Comparison of ENCODE assay signal across 8 mouse cellular contexts in the genomic region with DNA sequence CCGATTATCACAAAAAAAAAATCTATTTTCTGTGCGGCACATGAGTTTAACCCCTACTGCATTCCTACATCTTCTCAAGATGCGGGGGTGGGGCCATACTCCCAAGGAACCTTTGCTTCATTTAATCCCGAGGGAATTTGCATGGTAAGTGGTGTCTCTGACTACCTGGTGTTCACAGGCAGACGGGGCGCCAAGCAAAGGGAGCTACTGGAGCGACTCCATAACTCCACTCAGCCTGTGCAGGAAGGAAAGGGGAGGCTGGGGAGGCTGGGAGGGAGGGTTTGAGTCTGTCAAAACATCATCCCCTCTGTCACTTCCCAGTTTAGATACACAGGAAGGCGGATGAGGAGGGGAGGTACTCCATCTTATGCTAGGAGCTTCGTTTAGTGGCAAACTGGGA.
DNase-seq lines count a peak whose midpoint lies in the region; ATAC-seq lines count a peak whose summit lies in the region.
"Had no signal": no experiment of that assay in that cellular context is flagged by ENCODE, and none has a peak within 500 bp of the region (broad histone marks: within the 10 kb centered on the region; RNA-seq: fewer than 3 reads in every experiment).

No protein-coding gene starts in this region.

- H3K27ac ChIP-seq in forebrain, embryonic 15.5 days (replicated peaks): peak overlapping the region; percentile 70
- peak overlapping the region; percentile 72 for H3K27ac ChIP-seq in stomach, embryonic 16.5 days (ENCODE audit: low read length)
- H3K27ac ChIP-seq: liver, embryonic 12.5 days had no signal

- no peaks in the 10 kb centered on the region for H3K9me3 ChIP-seq in forebrain, embryonic 15.5 days
- H3K9me3 ChIP-seq in stomach, embryonic 16.5 days (replicated peaks; ENCODE audit: control insufficient read depth, low read length): no peaks in the 10 kb centered on the region
- H3K9me3 ChIP-seq: liver, embryonic 12.5 days had no signal

- DNase-seq in right cerebral cortex, postnatal 14 days: peak; percentile 50
- DNase-seq in right cerebral cortex, postnatal 25 days: no peak
- DNase-seq in kidney, postnatal 25 days: peak; percentile 71 to 82
- DNase-seq in cerebellum, postnatal 25 days: no peak
- no peak for DNase-seq in embryo, embryonic 10.5 days (ENCODE audit: low spot score)

- peaks cover 49% of the 10 kb centered on the region for H3K36me3 ChIP-seq in forebrain, embryonic 15.5 days
- peaks cover 28% of the 10 kb centered on the region for H3K36me3 ChIP-seq in stomach, embryonic 16.5 days (ENCODE audit: control insufficient read depth, insufficient read depth, low read length)

- no peaks in the 10 kb centered on the region for H3K27me3 ChIP-seq in forebrain, embryonic 15.5 days
- H3K27me3 ChIP-seq in stomach, embryonic 16.5 days (ENCODE audit: control insufficient read depth, insufficient read depth, low read length): no peaks in the 10 kb centered on the region
- H3K27me3 ChIP-seq: liver, embryonic 12.5 days had no signal

- ATAC-seq in forebrain, embryonic 15.5 days (replicated peaks): no peak
- ATAC-seq in stomach, embryonic 16.5 days (ENCODE audit: insufficient read depth, low FRiP score): no peak
- ATAC-seq: liver, embryonic 12.5 days had no signal

- no peak overlapping the region for H3K4me3 ChIP-seq in forebrain, embryonic 15.5 days
- no peak overlapping the region for H3K4me3 ChIP-seq in stomach, embryonic 16.5 days (replicated peaks; ENCODE audit: low read length)
- H3K4me3 ChIP-seq: liver, embryonic 12.5 days had no signal

- H3K4me1 ChIP-seq in forebrain, embryonic 15.5 days: peaks cover 24% of the 10 kb centered on the region
- peaks cover 6% of the 10 kb centered on the region; the same call in 1 of the 2 replicates for H3K4me1 ChIP-seq in stomach, embryonic 16.5 days (ENCODE audit: control insufficient read depth, insufficient read depth, low read length)
- H3K4me1 ChIP-seq: liver, embryonic 12.5 days had no signal

- WGBS in forebrain, embryonic 15.5 days: 54% methylated on average over 9 of the region's 9 CpGs
- WGBS in stomach, embryonic 16.5 days: 59% methylated on average over 9 of the region's 9 CpGs

- no peak overlapping the region for H3K9ac ChIP-seq in forebrain, embryonic 15.5 days (replicated peaks)
- H3K9ac ChIP-seq in stomach, embryonic 16.5 days (ENCODE audit: low read length): peak overlapping the region; percentile 3; the same call in 1 of the 2 replicates
- H3K9ac ChIP-seq: liver, embryonic 12.5 days had no signal

- H3K4me2 ChIP-seq in forebrain, embryonic 15.5 days (replicated peaks): no peak overlapping the region
- H3K4me2 ChIP-seq in stomach, embryonic 16.5 days (ENCODE audit: low read depth, low read length): no peak overlapping the region
- H3K4me2 ChIP-seq: liver, embryonic 12.5 days had no signal

Comparison
In these comparisons a context has a peak if more than half of its experiments do, and no peak if none do; other contexts are left out.
1. DNase-seq: peak in right cerebral cortex, postnatal 14 days (single experiment) and kidney, postnatal 25 days (2 of 2); none in right cerebral cortex, postnatal 25 days (single experiment), cerebellum, postnatal 25 days (0 of 2) and embryo, embryonic 10.5 days (single experiment).